Mouse (Mus musculus) gastrocnemius, postnatal 36 days (tissue): ENCODE data around the gene Crebrf. TPM values are rescaled to one million over a fixed set of nuclear protein-coding genes. Genes with fewer than 3 reads are reported as not detected.

Experiments used
- DNase-seq, 2 experiments: peaks; one replicate each; pipeline ENCODE4 v3.0.0; 2022
- intact Hi-C: fragments of 180-260 bp; cut with DNase I; formaldehyde crosslinking; loops from one replicate; pipeline ENCODE4 v1.15.1; 2025
- total RNA-seq, 2 experiments: library from RNA; stranded (reverse); gene quantifications; 2 replicates each; pipeline ENCODE4 v1.2.3; 2021

Crebrf gene
- total RNA-seq, 2 experiments from 2014 or later, result 20.9 to 34.0 TPM

DNA sequence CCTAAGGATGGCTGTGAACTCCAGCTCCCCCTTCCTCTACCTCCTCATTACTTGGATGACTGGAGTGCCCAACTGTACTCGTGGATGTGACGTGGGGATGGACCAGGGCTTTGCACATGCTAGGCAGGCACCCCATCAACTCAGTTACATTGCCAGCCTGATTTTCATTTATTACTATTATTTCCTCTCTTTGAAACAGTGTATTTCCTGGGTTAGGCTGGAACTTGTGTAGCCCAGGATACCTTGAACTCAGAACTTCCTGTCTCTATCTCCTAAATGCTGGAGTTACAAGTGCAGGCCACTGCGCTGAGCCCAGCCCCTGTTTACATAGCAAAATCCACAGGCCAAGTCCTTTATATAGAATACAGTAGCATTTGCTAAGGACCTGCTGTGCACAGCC lies 87.4 kb downstream of the Crebrf start:
- intact Hi-C loops, result no loop called here
- no peak for DNase-seq

DNA sequence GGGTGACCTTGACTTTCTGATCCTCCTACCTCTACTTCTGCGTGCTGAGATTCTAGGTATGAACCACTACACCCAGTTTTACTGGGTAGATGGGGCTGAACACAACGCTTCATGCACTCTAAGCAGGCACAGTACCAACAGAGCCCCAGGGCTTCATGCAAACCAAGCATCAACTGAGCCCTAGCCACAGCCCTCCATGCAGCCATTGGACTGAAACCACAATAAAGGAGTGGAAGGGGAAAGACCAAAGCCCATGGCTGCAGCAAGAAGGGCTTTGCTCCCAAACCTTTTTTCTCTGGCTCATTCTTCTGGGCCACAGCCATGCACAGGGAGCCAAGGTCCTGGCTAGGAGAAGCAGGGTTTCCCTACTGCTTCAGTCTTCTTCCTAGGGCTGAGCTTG lies 97.2 kb downstream of the Crebrf start:
- DNase-seq, result no peak
- intact Hi-C loops, result no loop called here

DNA sequence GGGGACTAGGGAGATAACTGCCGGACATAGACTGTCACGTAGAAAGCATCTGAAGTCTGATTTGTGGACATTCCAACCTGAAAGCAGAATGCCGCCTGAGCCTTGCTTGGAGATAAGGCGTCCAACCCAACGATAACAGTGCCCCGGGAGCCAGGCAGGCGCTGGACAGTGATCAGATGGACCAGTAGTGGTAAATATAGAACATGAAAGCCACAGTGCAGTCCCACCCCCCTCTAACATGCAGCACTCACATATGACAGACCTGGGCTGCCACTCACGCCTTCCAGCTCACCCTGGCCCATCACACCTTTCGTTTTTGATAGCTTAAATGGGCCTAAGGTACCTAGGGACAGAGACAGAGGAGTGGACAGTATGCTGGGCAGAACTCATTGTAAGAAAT lies 98.0 kb downstream of the Crebrf start:
- DNase-seq, result no peak
- intact Hi-C loops, result no loop called here

DNA sequence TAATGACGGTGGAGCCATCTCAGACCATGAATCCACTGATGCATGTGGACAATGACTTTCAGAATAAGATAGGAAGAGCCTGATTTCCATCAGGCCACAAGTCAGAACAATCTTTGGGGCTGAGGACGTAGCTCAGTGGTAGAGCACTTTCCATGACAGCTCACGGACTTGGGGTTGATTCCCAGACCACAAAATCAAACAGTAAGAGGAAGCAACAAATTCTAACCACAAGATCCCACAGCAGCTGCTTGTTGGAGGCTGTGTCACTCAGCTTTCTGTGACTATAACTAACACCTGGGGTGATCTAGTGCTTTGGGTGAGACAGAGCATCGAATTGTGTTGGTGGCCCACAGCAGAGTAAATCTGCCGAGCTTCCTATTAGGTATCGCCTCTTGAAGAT lies 101.4 kb downstream of the Crebrf start:
- intact Hi-C loops, result no loop called here
- no peak for DNase-seq

DNA sequence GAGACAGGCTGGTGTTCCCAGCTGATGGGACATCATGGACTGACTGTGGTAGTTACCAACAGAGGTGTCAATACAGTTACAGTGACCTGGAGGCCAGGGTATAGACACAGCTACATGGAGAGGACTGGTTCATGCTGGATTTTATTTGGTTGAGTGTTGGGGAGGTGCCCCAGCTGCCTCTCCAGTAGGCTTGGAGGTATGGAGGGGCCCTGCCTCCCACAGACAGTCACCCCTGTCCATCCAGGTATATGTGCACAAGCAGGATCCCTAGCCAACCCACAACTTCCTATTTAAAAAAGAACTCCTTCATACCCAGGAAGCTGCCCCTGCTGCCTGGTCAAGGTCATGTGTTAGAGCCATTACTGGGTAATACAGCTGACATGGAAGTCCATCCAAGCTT lies 102.3 kb downstream of the Crebrf start:
- intact Hi-C loops, result no loop called here
- DNase-seq, result no peak

DNA sequence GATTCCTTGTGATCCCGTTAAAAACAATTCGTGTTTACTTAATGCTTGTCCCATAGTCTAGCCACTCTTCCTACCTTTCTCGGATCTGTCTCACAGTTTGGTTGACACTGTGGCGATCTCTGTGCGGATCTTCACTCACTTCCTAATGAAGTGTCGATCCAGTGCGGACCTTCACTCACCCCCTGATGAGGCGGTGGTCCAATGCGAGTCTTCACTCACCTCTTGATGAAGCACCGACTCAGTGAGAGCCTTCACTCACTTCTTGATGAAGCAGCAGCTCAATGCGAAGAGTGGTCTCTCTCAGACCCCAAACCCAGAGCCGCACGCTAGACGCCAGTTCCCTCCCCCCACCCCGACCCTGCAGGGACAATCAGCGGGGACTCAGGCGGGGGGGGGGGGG lies 110.7 kb downstream of the Crebrf start:
- intact Hi-C loops, result no loop called here
- no peak for DNase-seq

Other genes with a start within 250 kb of the Crebrf start
- 10 to 100 TPM; 47.2 to 51.5 TPM for gene Ergic1, start 154.2 kb upstream of the Crebrf start, total RNA-seq
- gene Dusp1, start 153.5 kb upstream of the Crebrf start, total RNA-seq, result 100 to 1,000 TPM in 1 of 2 experiments, 10 to 100 TPM in 1; 74.6 to 112 TPM
- gene Atp6v0e, start 52.4 kb upstream of the Crebrf start, total RNA-seq, result 10 to 100 TPM; 32.7 to 34.6 TPM
- 10 to 100 TPM; 19.4 to 26.0 TPM for gene Bnip1, start 65.4 kb downstream of the Crebrf start, total RNA-seq
- not detected for gene Nkx2-5, start 129.4 kb downstream of the Crebrf start, total RNA-seq
- gene Kifc5b, start 201.4 kb downstream of the Crebrf start, total RNA-seq, result under 1 TPM; 0.49 to 0.64 TPM
- 1 to 10 TPM; 5.8 to 6.3 TPM for gene Phf1, start 217.4 kb downstream of the Crebrf start, total RNA-seq
- 10 to 100 TPM; 82.8 to 91.1 TPM for gene Cuta, start 223.9 kb downstream of the Crebrf start, total RNA-seq
- gene Syngap1, start 225.6 kb downstream of the Crebrf start, total RNA-seq, result 1 to 10 TPM; 3.4 to 3.5 TPM